Mouse (Mus musculus): Measurements from ENCODE around the gene Rgs16. TPM values are rescaled to one million over a fixed set of nuclear protein-coding genes. Genes with fewer than 3 reads are reported as not detected.
A peak's percentile ranks its signal among the peaks of the same experiment; 100 is the strongest.

The Rgs16 gene
- polyA plus RNA-seq, 1 experiment from 2014 or later = 2.9 TPM

GRCm38 (mm10) chr1:153703445-153703991, 36.6 kb upstream of the Rgs16 start:
- Histone ChIP-seq H3K4me3 (peak overlapping the region; percentile 32), H3K27ac (peak overlapping the region; percentile 64), H3K9me3 (no peaks in the 10 kb centered on the region), H3K4me1 (peaks cover 35% of the 10 kb centered on the region), H3K36me3 (no peaks in the 10 kb centered on the region), H3K27me3 (ENCODE audit: insufficient read depth, poor library complexity, severe bottlenecking) (peaks cover 22% of the 10 kb centered on the region; the same call in 1 of the 2 replicates)
- 8% methylated on average over 12 of the region's 12 CpGs for WGBS
- DNase-seq (ENCODE audit: low spot score) = no peak

- WGBS = 11% methylated on average over 7 of the region's 7 CpGs
- peaks cover 22% of the 10 kb centered on the region; the same call in 1 of the 2 replicates for H3K27me3 ChIP-seq (ENCODE audit: insufficient read depth, poor library complexity, severe bottlenecking)
- DNase-seq (ENCODE audit: low spot score) = no peak
- H3K9me3 ChIP-seq = no peaks in the 10 kb centered on the region
- peaks cover 30% of the 10 kb centered on the region for H3K4me1 ChIP-seq
- no peaks in the 10 kb centered on the region for H3K36me3 ChIP-seq
- no peak overlapping the region for H3K4me3 ChIP-seq
- H3K27ac ChIP-seq = 0 out of 2 replicates have a peak overlapping the region, but pooled peaks have one; percentile 9
These were observed 36.0 kb upstream of the Rgs16 start for GRCm38 (mm10) chr1:153704174-153704573.

GRCm38 (mm10) chr1:153704996-153705395, 35.2 kb upstream of the Rgs16 start:
- DNase-seq (ENCODE audit: low spot score) = no peak
- H3K4me1 ChIP-seq = peaks cover 33% of the 10 kb centered on the region
- no peak overlapping the region for H3K27ac ChIP-seq
- H3K9me3 ChIP-seq = no peaks in the 10 kb centered on the region
- H3K27me3 ChIP-seq (ENCODE audit: insufficient read depth, poor library complexity, severe bottlenecking) = peaks cover 22% of the 10 kb centered on the region; the same call in 1 of the 2 replicates
- no peaks in the 10 kb centered on the region for H3K36me3 ChIP-seq
- no peak overlapping the region for H3K4me3 ChIP-seq
- WGBS = 32% methylated on average over 3 of the region's 3 CpGs

- no peak overlapping the region for H3K4me3 ChIP-seq
- no peak overlapping the region for H3K27ac ChIP-seq
- H3K27me3 ChIP-seq (ENCODE audit: insufficient read depth, poor library complexity, severe bottlenecking) = 0 out of 2 replicates have a peak, but pooled peaks cover 3% of the 10 kb centered on the region
- WGBS = 82% methylated on average over 5 of the region's 5 CpGs
- no peak for DNase-seq (ENCODE audit: low spot score)
- peaks cover 19% of the 10 kb centered on the region for H3K4me1 ChIP-seq
- H3K9me3 ChIP-seq = no peaks in the 10 kb centered on the region
- no peaks in the 10 kb centered on the region for H3K36me3 ChIP-seq
These were observed 31.5 kb upstream of the Rgs16 start for GRCm38 (mm10) chr1:153708626-153709025.

- H3K27me3 ChIP-seq (ENCODE audit: insufficient read depth, poor library complexity, severe bottlenecking) = no peaks in the 10 kb centered on the region
- no peak for DNase-seq (ENCODE audit: low spot score)
- peaks cover 11% of the 10 kb centered on the region for H3K4me1 ChIP-seq
- no peak overlapping the region for H3K4me3 ChIP-seq
- no peak overlapping the region for H3K27ac ChIP-seq
- H3K36me3 ChIP-seq = no peaks in the 10 kb centered on the region
- H3K9me3 ChIP-seq = no peaks in the 10 kb centered on the region
- 50% methylated on average over 5 of the region's 5 CpGs for WGBS
These were observed 30.7 kb upstream of the Rgs16 start for GRCm38 (mm10) chr1:153709451-153709850.

- WGBS = 70% methylated on average over 3 of the region's 3 CpGs
- no peaks in the 10 kb centered on the region for H3K9me3 ChIP-seq
- no peaks in the 10 kb centered on the region for H3K36me3 ChIP-seq
- no peak overlapping the region for H3K27ac ChIP-seq
- peaks cover 7% of the 10 kb centered on the region; the same call in 1 of the 2 replicates for H3K4me1 ChIP-seq
- no peak for DNase-seq (ENCODE audit: low spot score)
- no peak overlapping the region for H3K4me3 ChIP-seq
- no peaks in the 10 kb centered on the region for H3K27me3 ChIP-seq (ENCODE audit: insufficient read depth, poor library complexity, severe bottlenecking)
These were observed 28.4 kb upstream of the Rgs16 start for GRCm38 (mm10) chr1:153711544-153712262.

- WGBS = 82% methylated on average over 2 of the region's 2 CpGs
- Histone ChIP-seq H3K27me3 (ENCODE audit: insufficient read depth, poor library complexity, severe bottlenecking) (no peaks in the 10 kb centered on the region), H3K27ac (no peak overlapping the region), H3K4me3 (no peak overlapping the region), H3K36me3 (no peaks in the 10 kb centered on the region), H3K4me1 (peaks cover 7% of the 10 kb centered on the region; the same call in 1 of the 2 replicates), H3K9me3 (no peaks in the 10 kb centered on the region)
- no peak for DNase-seq (ENCODE audit: low spot score)
These were observed 27.5 kb upstream of the Rgs16 start for GRCm38 (mm10) chr1:153712633-153713032.

GRCm38 (mm10) chr1:153717990-153718389, 22.2 kb upstream of the Rgs16 start:
- H3K27me3 ChIP-seq (ENCODE audit: insufficient read depth, poor library complexity, severe bottlenecking) = no peaks in the 10 kb centered on the region
- H3K4me1 ChIP-seq = no peaks in the 10 kb centered on the region
- no peaks in the 10 kb centered on the region for H3K36me3 ChIP-seq
- no peak overlapping the region for H3K27ac ChIP-seq
- no peak overlapping the region for H3K4me3 ChIP-seq
- no peaks in the 10 kb centered on the region for H3K9me3 ChIP-seq
- WGBS = 85% methylated on average over 1 of the region's 1 CpGs
- no peak for DNase-seq (ENCODE audit: low spot score)

GRCm38 (mm10) chr1:153720935-153721334, 19.2 kb upstream of the Rgs16 start:
- no peaks in the 10 kb centered on the region for H3K4me1 ChIP-seq
- 73% methylated on average over 7 of the region's 7 CpGs for WGBS
- H3K36me3 ChIP-seq = no peaks in the 10 kb centered on the region
- H3K27me3 ChIP-seq (ENCODE audit: insufficient read depth, poor library complexity, severe bottlenecking) = no peaks in the 10 kb centered on the region
- H3K27ac ChIP-seq = no peak overlapping the region
- H3K9me3 ChIP-seq = no peaks in the 10 kb centered on the region
- no peak overlapping the region for H3K4me3 ChIP-seq
- no peak for DNase-seq (ENCODE audit: low spot score)

GRCm38 (mm10) chr1:153721565-153722310, 18.4 kb upstream of the Rgs16 start:
- no peak for DNase-seq (ENCODE audit: low spot score)
- no peaks in the 10 kb centered on the region for H3K27me3 ChIP-seq (ENCODE audit: insufficient read depth, poor library complexity, severe bottlenecking)
- 76% methylated on average over 9 of the region's 9 CpGs for WGBS
- no peak overlapping the region for H3K27ac ChIP-seq
- H3K4me1 ChIP-seq = no peaks in the 10 kb centered on the region
- no peaks in the 10 kb centered on the region for H3K36me3 ChIP-seq
- no peak overlapping the region for H3K4me3 ChIP-seq
- no peaks in the 10 kb centered on the region for H3K9me3 ChIP-seq

- Histone ChIP-seq H3K4me3 (no peak overlapping the region), H3K27me3 (ENCODE audit: insufficient read depth, poor library complexity, severe bottlenecking) (no peaks in the 10 kb centered on the region), H3K36me3 (no peaks in the 10 kb centered on the region), H3K4me1 (no peaks in the 10 kb centered on the region), H3K9me3 (no peaks in the 10 kb centered on the region), H3K27ac (no peak overlapping the region)
- no peak for DNase-seq (ENCODE audit: low spot score)
- 64% methylated on average over 9 of the region's 9 CpGs for WGBS
These were observed 16.7 kb upstream of the Rgs16 start for GRCm38 (mm10) chr1:153723426-153723825.

GRCm38 (mm10) chr1:153726636-153727035, 13.5 kb upstream of the Rgs16 start:
- Histone ChIP-seq H3K36me3 (no peaks in the 10 kb centered on the region), H3K4me1 (peaks cover 17% of the 10 kb centered on the region), H3K9me3 (no peaks in the 10 kb centered on the region), H3K4me3 (no peak overlapping the region), H3K27ac (no peak overlapping the region), H3K27me3 (ENCODE audit: insufficient read depth, poor library complexity, severe bottlenecking) (no peaks in the 10 kb centered on the region)
- no peak for DNase-seq (ENCODE audit: low spot score)
- WGBS = 85% methylated on average over 16 of the region's 16 CpGs

- Histone ChIP-seq H3K4me1 (peaks cover 29% of the 10 kb centered on the region), H3K4me3 (no peak overlapping the region), H3K9me3 (no peaks in the 10 kb centered on the region), H3K27ac (no peak overlapping the region; the same call in 1 of the 2 replicates), H3K36me3 (no peaks in the 10 kb centered on the region), H3K27me3 (ENCODE audit: insufficient read depth, poor library complexity, severe bottlenecking) (peaks cover 21% of the 10 kb centered on the region)
- no peak for DNase-seq (ENCODE audit: low spot score)
- 43% methylated on average over 2 of the region's 2 CpGs for WGBS
These were observed 10.3 kb upstream of the Rgs16 start for GRCm38 (mm10) chr1:153729806-153730205.
